Mouse (Mus musculus): ENCODE measurements at regions not wholly inside any gene's neighbourhood (a gene's known extent, or its start where the extent isn't known, plus 50 kb on each side); places are given as distances from the start of the nearest gene placed in this dataset.

- no peak for DNase-seq (ENCODE audit: low spot score)
Observed at GRCm38 (mm10) chr10:44641616-44642015, 113.3 kb upstream of the Prdm1 start.

DNA sequence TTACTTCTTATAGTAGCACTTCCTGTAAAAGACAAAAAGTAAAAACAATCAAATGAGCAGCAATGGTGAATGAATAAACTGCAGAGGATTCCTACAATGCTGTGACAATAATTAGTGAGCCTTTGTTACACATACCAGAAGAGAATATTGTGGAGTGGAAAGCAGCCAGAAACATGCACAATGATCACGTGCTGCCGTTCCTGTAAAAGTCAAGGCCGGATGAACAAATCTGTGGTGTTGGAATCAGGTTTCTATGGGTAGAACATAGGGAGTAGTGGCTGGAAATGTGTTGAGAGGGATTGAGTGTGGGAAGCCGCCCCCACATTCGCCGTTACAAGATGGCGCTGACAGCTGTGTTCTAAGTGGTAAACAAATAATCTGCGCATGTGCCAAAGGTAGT, 112.3 kb upstream of the Prdm1 start:
- no peak for DNase-seq (ENCODE audit: low spot score)

DNA sequence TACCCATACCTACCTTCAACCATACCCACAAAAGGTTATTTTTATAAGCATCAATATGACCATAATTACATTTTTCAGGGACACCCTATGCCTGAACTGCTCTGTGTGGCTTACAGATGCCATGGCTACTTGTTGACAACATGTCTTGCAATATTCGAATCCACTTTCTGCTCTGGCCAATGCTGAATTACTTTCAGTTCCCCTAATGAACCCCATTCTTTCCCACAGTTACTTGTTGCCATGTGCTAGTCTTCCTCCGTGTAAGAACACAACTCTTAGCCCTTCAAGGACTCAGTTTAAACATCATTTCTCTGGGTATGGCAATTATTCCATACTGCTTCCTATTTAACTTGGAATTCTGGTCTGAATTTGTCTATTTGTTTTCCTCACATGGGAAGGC, 110.4 kb upstream of the Prdm1 start:
- no peak for DNase-seq (ENCODE audit: low spot score)

GRCm38 (mm10) chr10:44636786-44637185, 108.5 kb upstream of the Prdm1 start:
- no peak for DNase-seq (ENCODE audit: low spot score)

- no peak for DNase-seq (ENCODE audit: low spot score)
Observed at GRCm38 (mm10) chr10:44636061-44636460, 107.8 kb upstream of the Prdm1 start.

DNA sequence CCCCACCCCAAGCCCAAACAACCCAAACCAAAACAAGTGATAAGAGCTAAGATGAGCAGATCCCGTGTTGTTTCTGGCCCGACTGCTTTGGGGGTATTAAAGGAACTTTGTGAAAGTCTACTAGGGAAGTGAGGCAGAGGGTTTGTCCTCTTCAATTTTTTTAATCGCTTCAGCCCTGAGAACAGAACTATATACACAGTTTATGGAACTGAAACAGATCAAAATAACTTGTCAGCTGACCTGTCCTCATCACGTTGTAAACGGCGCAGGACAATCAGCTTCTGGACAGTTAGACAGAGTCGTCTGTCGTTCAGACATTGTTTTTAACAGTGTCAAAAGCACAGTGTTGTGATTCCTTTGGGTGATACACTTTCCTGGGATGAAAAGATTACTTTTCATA, 103.3 kb upstream of the Prdm1 start:
- DNase-seq (ENCODE audit: low spot score) = no peak

- no peak for DNase-seq (ENCODE audit: low spot score)
Observed at GRCm38 (mm10) chr10:44630485-44630884, 102.2 kb upstream of the Prdm1 start.

- DNase-seq (ENCODE audit: low spot score) = no peak
Observed at GRCm38 (mm10) chr10:44628387-44628786, 100.1 kb upstream of the Prdm1 start.

DNA sequence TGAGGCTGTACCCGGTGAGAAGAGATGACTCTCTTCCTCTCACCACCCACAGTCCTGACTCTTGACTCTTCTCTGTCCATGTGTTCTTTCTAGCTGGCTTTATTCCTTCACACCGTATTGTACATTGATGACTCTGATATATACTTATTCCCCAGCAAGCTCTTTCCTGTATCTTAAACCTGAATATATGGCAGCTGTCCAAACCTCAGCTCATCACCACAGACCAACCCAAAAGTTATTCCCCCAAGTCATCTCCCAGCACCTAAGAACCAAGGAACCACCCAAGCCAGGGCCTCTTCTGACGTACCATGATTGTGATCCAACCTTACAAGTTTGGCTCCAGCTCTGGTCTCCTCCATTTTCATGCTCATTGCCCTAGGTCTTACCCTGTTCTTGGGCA, 99.1 kb upstream of the Prdm1 start:
- no peak for DNase-seq (ENCODE audit: low spot score)

- no peak for DNase-seq (ENCODE audit: low spot score)
Observed at GRCm38 (mm10) chr10:44625521-44625920, 97.2 kb upstream of the Prdm1 start.

GRCm38 (mm10) chr10:44615586-44615985, 87.3 kb upstream of the Prdm1 start:
- no peak for DNase-seq (ENCODE audit: low spot score)

DNA sequence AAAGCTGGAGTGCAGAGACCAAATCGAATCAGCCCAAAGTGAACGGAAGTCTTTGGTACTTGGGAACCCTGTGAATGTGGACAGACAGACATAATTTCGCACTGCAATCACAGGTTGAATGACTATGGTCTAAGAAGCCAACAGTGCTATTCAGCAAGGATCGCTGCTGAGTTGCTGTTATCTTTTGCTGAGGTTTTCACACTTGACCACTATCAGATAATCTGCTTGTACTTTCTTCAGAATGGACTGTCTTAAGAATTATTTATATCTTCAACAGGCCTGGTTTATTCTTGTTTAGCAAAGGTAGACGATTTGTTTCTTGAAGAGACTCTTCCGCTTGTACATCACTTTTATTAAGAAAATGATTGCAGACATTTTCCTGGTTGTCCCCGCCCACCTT, 84.3 kb upstream of the Prdm1 start:
- no peak for DNase-seq (ENCODE audit: low spot score)

DNA sequence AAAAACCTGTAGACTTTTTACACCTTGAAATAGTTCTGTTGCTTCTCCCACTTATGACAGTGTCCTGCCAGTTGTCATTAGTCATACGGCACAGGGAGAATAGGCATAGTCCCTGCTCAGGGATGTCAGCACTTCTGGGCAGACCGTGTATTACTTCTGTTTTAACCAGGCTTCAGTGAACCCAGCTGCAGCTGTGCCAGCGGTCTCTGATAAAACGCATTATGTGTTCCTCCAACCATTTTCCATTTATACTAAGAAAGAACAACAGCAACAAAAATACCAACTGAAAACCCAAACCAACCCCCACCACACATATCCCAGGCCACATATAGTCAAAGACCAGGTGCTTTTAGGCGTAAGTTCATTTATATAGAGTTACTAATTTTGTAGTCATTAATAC, 83.1 kb upstream of the Prdm1 start:
- DNase-seq (ENCODE audit: low spot score) = no peak

DNA sequence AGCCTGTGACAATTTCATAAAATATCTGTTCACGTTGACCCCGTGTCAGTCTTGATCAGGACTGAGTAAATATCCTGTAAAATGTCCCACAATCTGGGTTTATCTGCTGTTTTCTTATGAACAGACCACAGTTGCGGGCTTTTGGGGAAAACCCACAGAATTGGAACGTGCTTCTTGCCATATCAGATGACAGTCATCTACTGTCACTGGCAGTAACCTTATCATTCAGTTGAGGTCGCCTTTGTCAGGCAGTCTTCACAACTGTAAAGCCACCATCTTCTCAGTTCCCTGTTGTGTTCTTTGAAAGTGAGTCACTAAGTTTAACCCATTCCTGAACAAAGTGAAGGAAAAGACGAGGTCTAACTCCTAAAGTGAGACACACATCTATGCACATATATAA, 80.9 kb upstream of the Prdm1 start:
- DNase-seq (ENCODE audit: low spot score) = no peak

DNA sequence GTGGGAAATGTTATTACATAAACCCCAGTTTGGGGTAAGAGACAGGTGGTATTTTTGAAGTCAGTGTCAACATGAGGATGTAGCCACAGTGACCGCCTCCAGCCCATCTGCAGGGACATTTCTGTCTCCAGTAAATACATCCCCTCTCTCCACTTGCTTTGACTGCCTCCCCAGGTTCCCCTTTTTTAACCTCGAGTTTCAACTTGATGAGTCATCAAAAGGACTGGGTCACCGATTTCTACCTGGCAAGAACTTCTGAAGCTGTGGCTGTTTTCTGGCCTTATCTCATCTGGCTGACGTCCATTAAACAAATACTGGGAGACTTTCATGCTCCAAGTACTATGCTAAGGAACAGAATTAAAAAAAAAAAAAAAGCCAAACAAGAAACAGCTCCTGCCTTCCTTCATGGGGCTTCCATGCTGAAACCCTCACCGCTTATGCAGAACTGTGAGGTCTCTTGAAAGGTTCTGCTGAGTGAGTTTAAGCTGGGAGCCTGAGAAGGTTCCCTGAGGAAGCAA, 79.1 kb upstream of the Prdm1 start:
- DNase-seq (ENCODE audit: low spot score) = no peak

GRCm38 (mm10) chr10:44604512-44604911, 76.2 kb upstream of the Prdm1 start:
- no peak for DNase-seq (ENCODE audit: low spot score)

GRCm38 (mm10) chr10:44603461-44603860, 75.2 kb upstream of the Prdm1 start:
- DNase-seq (ENCODE audit: low spot score) = no peak

- no peak for DNase-seq (ENCODE audit: low spot score)
Observed at GRCm38 (mm10) chr10:44601550-44601949, 73.2 kb upstream of the Prdm1 start.

- no peak for DNase-seq (ENCODE audit: low spot score)
Observed at GRCm38 (mm10) chr10:44599964-44600334, 71.6 kb upstream of the Prdm1 start.

- DNase-seq (ENCODE audit: low spot score) = no peak
Observed at GRCm38 (mm10) chr10:44599331-44599963, 71.1 kb upstream of the Prdm1 start.

DNA sequence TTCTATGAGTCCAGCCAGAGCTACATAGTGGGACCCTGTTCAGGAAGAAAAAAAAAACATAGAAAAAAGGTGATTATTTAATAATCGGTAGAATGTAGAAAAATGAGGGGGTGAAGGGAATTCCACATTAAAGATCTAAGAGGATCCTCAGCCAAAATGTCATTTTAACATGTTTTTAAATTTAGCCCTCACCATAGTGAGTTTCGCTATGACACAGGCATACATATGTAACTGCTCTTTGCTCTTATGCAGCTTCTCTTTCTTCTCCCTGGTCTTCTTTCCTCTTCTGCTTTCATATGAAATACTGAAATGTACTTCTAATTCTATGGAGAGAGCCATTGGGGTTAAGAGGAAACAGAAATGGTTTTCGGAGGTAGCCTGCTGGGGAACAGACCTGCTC, 70.3 kb upstream of the Prdm1 start:
- DNase-seq (ENCODE audit: low spot score) = no peak

DNA sequence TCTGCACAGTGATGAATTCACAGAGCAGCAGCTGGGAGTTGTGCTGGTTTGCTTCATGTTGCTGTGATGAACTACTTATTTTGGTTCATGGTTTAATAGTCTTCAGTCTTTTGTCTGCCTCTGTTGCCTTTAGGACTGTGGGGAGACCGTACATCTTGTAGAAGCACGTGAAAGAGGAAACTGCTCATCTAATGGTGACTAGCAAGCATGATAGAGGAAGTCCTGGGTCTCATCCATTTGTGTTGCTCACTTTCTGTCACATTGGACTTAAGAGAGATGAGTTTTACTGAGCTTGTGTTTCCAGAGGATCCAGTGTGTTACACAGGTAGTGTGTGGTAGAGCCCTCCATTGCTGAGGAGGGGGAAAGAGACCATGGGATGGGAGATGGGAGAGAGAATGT, 67.6 kb upstream of the Prdm1 start:
- DNase-seq (ENCODE audit: low spot score) = no peak

- DNase-seq (ENCODE audit: low spot score) = no peak
Observed at GRCm38 (mm10) chr10:44589842-44590241, 61.5 kb upstream of the Prdm1 start.

DNA sequence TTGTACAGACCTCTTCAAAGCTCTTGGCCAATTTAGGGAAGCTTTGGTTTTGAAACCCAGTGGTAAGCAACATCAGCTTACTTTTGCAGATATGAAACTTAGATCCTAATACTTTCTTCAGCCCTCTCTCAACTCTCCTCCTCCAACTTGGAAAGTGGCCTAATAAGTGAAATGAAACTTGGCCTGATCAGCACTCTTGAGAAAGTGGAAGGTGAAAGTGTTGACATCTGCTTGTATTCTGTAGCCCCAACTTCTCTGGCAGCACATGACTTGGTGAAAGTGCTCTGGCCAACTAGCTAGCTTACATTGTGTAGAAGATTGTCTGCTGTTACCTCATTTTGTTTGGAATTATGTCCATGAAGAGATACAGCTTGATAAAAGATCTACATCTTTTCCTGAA, 61.1 kb upstream of the Prdm1 start:
- no peak for DNase-seq (ENCODE audit: low spot score)

GRCm38 (mm10) chr10:44582736-44583135, 54.4 kb upstream of the Prdm1 start:
- DNase-seq (ENCODE audit: low spot score) = no peak

Data from urinary bladder, postnatal 25 days (tissue).